In the genomic region with DNA sequence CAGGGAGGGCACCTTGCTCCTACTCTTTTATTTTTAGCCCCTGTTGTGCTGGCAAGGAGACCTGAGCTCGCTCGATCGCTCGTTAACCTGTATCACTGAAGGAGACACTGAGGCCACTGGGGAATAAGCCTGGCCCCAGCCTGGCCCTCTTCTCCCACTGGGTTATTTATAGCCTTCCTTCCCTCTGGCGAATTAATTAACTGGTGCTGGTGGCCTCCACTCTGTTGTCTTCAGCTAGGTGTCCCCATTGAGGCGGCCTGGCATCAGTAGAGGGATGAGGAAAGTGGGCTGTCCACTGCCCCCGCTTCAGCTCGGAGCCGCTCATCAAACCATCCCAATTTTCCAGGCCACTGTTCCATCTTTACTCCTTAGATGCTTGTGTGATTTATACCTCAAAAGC, we compare ENCODE assay signal across 16 mouse cellular contexts.
DNase-seq lines count a peak whose midpoint lies in the region; ATAC-seq and TF ChIP-seq lines count a peak whose summit lies in the region.
"Had no signal": no experiment of that assay in that cellular context is flagged by ENCODE, and none has a peak within 500 bp of the region (broad histone marks: within the 10 kb centered on the region; RNA-seq: fewer than 3 reads in every experiment).

No protein-coding gene starts in this region.

- no peak overlapping the region for H3K27ac ChIP-seq in kidney, postnatal 0 days
- H3K27ac ChIP-seq: forebrain, embryonic 10.5 days; hindbrain, embryonic 13.5 days; liver, embryonic 14.5 days; midbrain, embryonic 13.5 days had no signal

- peak; percentile 97 for DNase-seq in heart, adult 11 months
- DNase-seq in heart, postnatal 4 days, result no peak
- DNase-seq in kidney, postnatal 0 days (ENCODE audit: low spot score), result peak; percentile 49
- no peak for DNase-seq in kidney, adult 8-10 months
- DNase-seq in brain, embryonic 14.5 days (ENCODE audit: low read depth), result peak; percentile 52
- DNase-seq in heart, postnatal 10 days, result peak; percentile 21 to 33
- no peak for DNase-seq in right cerebral cortex, adult 18-20 months
- DNase-seq: embryo, embryonic 11 days; forebrain, postnatal 0 days; kidney, postnatal 10 days; thymus, postnatal 14 days had no signal

- intact Hi-C loops in heart, postnatal 10 days (cut with DNase I), result no loop called here

- 45% methylated on average over 9 of the region's 9 CpGs for WGBS in kidney, postnatal 0 days

- no peak overlapping the region for H3K4me2 ChIP-seq in kidney, postnatal 0 days (ENCODE audit: low read length)
- H3K4me2 ChIP-seq: hindbrain, embryonic 13.5 days; midbrain, embryonic 13.5 days had no signal

- no peaks in the 10 kb centered on the region for H3K9me3 ChIP-seq in kidney, postnatal 0 days (replicated peaks; ENCODE audit: low read length)
- H3K9me3 ChIP-seq: hindbrain, embryonic 13.5 days; midbrain, embryonic 13.5 days had no signal

- H3K9ac ChIP-seq in kidney, postnatal 0 days (ENCODE audit: low read depth, low read length), result no peak overlapping the region
- H3K9ac ChIP-seq: forebrain, postnatal 0 days; hindbrain, embryonic 13.5 days; liver, embryonic 14.5 days; midbrain, embryonic 13.5 days had no signal

- no peaks in the 10 kb centered on the region for H3K27me3 ChIP-seq in kidney, postnatal 0 days (ENCODE audit: insufficient read depth, low read length)

- no peaks in the 10 kb centered on the region for H3K36me3 ChIP-seq in kidney, postnatal 0 days (ENCODE audit: insufficient read depth, low read length)
- H3K36me3 ChIP-seq: forebrain, embryonic 10.5 days; hindbrain, embryonic 13.5 days; midbrain, embryonic 13.5 days had no signal

- no peak for ATAC-seq in kidney, postnatal 0 days (replicated peaks; ENCODE audit: low FRiP score, low read depth)
- ATAC-seq: forebrain, postnatal 0 days; lung, postnatal 0 days; midbrain, embryonic 13.5 days had no signal

- H3K4me1 ChIP-seq in kidney, postnatal 0 days (replicated peaks; ENCODE audit: insufficient read depth, low read length), result peaks cover 7% of the 10 kb centered on the region; the same call in 1 of the 2 replicates

- peak; percentile 28; the same call in 1 of the 2 replicates for TF ChIP-seq CTCF in kidney, postnatal 0 days (IDR thresholded peaks at IDR 0.05; ENCODE audit: low read depth)
- no peak for TF ChIP-seq CTCF in brain, embryonic 14.5 days (IDR thresholded peaks at IDR 0.05; ENCODE audit: borderline replicate concordance, extremely low read depth, insufficient read depth, insufficient read length)

- H3K4me3 ChIP-seq in kidney, postnatal 0 days (replicated peaks; ENCODE audit: low read depth, low read length), result no peak overlapping the region
- H3K4me3 ChIP-seq: forebrain, embryonic 10.5 days; hindbrain, embryonic 13.5 days; midbrain, embryonic 13.5 days had no signal

- no peak for TF ChIP-seq POLR2A in brain, embryonic 14.5 days (IDR thresholded peaks at IDR 0.05; ENCODE audit: borderline replicate concordance, extremely low read depth, insufficient read depth, insufficient read length, poor library complexity, severe bottlenecking)

Comparison
In these comparisons a context has a peak if more than half of its experiments do, and no peak if none do; other contexts are left out.
1. DNase-seq: peak in heart, adult 11 months (single experiment), kidney, postnatal 0 days (single experiment), brain, embryonic 14.5 days (single experiment) and heart, postnatal 10 days (2 of 2); none in heart, postnatal 4 days (single experiment), kidney, adult 8-10 months (0 of 2) and right cerebral cortex, adult 18-20 months (single experiment).